Mouse (Mus musculus) stomach, embryonic 15.5 days (tissue): Measurements from ENCODE around the gene Lalba. TPM values are rescaled to one million over a fixed set of nuclear protein-coding genes. Genes with fewer than 3 reads are reported as not detected.

Experiments used
- ATAC-seq: fragments of 200-750 bp; cut with Nextera tagmentation; 2 replicates; pipeline ENCODE4 v1.8.0; 2017; ENCODE audit warnings: low read depth, moderate number of reproducible peaks, moderate TSS enrichment; ENCODE audit not compliant: insufficient read depth, low FRiP score
- H3K27ac ChIP-seq: fragments of 300-500 bp; sonication (generic); 2 replicates; pipeline ENCODE4 v1.5.1; 2015; ENCODE audit warnings: mild to moderate bottlenecking, inconsistent platforms
- H3K27me3 ChIP-seq: fragments of 300-500 bp; sonication (generic); replicated peaks from 2 replicates; pipeline ENCODE4 v1.6.1; 2015; ENCODE audit warnings: inconsistent platforms
- H3K36me3 ChIP-seq: fragments of 300-500 bp; sonication (generic); 2 replicates; pipeline ENCODE4 v1.6.1; 2015; ENCODE audit warnings: inconsistent platforms
- H3K4me1 ChIP-seq: fragments of 300-500 bp; sonication (generic); 2 replicates; pipeline ENCODE4 v1.6.1; 2015; ENCODE audit warnings: inconsistent platforms
- H3K4me2 ChIP-seq: fragments of 300-500 bp; sonication (generic); 2 replicates; pipeline ENCODE4 v1.6.1; 2015; ENCODE audit warnings: mild to moderate bottlenecking, inconsistent platforms
- H3K4me3 ChIP-seq: fragments of 300-500 bp; sonication (generic); replicated peaks from 2 replicates; pipeline ENCODE4 v1.5.1; 2015; ENCODE audit warnings: inconsistent platforms
- H3K9ac ChIP-seq: fragments of 300-500 bp; sonication (generic); 2 replicates; pipeline ENCODE4 v1.6.1; 2015; ENCODE audit warnings: inconsistent platforms
- H3K9me3 ChIP-seq: fragments of 300-500 bp; sonication (generic); 2 replicates; pipeline ENCODE4 v1.6.1; 2016; ENCODE audit warnings: inconsistent platforms
- WGBS: fragments of 180-500 bp; shearing (Covaris S2); methylation state at CpG from one replicate; pipeline ENCODE4 v1.1.7; 2015; 5-methylcytosine and 5-hydroxymethylcytosine counted together
- polyA plus RNA-seq: library from polyadenylated mRNA; unstranded; fragments of >200 nt; fragmentation: Nextera tagmentation; extraction: Ambion mirVana; gene quantifications from 2 replicates; pipeline ENCODE4 v1.2.1, GENCODE M21; 2015

Lalba gene
- polyA plus RNA-seq, 1 experiment from 2014 or later = not detected

DNA sequence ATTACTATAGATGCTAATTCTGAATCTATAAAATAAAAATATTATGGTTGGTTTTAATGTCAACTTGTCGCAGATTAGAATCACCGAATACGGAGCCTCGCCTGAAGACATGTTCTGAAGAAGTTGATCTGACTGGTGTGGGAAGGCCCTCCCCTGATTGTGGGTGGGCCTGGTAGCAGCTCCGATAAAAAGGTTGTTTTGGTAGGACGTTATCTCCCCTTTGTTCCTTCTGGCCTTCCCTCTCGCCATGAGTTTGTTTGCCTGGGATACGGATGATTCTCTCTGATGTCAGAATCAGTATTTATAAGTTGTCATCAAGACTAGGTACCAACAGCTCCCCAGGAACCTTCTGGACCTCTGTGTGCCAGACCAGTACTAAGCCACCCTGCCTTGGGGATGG, 29.7 kb upstream of the Lalba start:
- peaks cover 4% of the 10 kb centered on the region for H3K4me1 ChIP-seq
- H3K4me3 ChIP-seq = no peak overlapping the region
- whole genome bisulfite sequencing = 57% methylated on average over 8 of the region's 8 CpGs
- no peak overlapping the region for H3K27ac ChIP-seq
- H3K27me3 ChIP-seq = no peaks in the 10 kb centered on the region
- H3K9ac ChIP-seq = no peak overlapping the region
- no peaks in the 10 kb centered on the region for H3K36me3 ChIP-seq
- no peak overlapping the region for H3K4me2 ChIP-seq
- no peak for ATAC-seq
- H3K9me3 ChIP-seq = no peaks in the 10 kb centered on the region

DNA sequence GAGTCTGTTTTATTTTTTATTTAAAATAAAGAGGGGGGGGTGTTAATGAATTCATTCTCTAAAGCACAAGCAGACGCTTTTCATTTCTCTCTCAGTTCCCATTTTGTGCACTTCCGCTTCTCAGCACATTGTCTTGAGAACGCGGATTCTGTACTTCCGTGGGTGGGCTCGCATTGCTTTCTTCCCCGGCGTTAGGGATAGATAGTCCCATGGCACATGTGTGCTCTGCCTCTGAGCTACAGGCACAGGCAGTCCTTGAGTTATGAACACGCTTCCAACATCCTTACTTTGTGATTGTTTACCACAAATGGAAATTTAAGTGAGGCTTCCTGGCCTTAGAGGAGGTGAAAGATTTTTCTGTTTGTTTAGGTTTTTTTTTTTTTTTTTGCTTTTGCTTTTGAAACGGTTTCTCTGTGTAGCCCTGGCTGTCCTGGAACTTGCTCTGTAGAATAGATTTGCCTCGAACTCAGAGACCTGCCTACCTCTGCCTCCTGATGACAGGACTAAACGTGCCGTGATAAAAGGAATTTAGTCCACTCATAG, 28.9 kb upstream of the Lalba start:
- H3K4me1 ChIP-seq = peaks cover 4% of the 10 kb centered on the region
- H3K4me3 ChIP-seq = no peak overlapping the region
- no peak overlapping the region for H3K9ac ChIP-seq
- no peak for ATAC-seq
- WGBS = 63% methylated on average over 13 of the region's 13 CpGs
- H3K9me3 ChIP-seq = no peaks in the 10 kb centered on the region
- H3K27me3 ChIP-seq = no peaks in the 10 kb centered on the region
- H3K27ac ChIP-seq = no peak overlapping the region
- peak overlapping the region; percentile 48; the same call in 1 of the 2 replicates for H3K4me2 ChIP-seq
- no peaks in the 10 kb centered on the region for H3K36me3 ChIP-seq

DNA sequence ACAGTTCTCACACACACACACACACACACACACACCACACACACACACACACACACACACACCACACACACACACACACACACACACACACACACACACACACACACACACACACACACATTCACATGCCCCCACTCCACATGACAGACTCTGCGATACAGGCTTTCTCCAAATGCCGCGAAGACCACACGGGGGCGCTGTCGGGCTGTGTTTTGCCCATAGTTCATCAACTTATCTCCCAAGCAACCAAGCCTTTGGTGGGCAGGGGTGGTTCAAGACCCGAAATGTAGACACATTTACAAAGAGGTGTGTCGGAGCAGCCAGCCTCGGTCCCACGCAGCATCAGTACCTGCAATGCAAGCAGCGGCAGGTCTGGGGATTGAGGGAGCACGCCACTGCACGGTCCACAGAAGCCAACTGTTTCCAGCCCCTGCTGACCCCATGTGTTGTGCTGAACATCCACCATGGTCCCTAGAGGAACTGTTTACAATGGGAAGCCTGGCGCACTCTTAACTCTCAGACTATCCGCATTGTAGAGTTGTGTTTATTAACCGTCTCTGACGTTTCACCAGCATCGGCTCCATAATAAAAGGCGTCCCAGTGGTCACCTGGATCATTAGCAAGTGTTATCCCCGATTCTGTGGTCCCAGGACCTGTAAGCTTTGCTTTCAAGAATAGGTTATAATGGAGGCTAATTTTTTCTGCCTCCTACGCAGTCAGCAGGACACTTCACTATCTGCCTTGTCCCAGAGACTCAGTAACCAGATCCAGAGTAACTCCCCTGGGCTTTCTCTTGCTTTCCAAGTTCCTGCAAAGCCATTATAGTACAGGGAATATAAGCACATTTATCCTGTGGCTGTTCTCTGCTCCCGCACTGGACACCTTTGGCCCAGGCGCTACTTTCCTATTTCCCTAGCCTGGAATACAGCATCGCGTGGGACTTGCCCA, 28.2 kb upstream of the Lalba start:
- Histone ChIP-seq H3K27ac (no peak overlapping the region), H3K27me3 (no peaks in the 10 kb centered on the region), H3K4me1 (peaks cover 4% of the 10 kb centered on the region), H3K4me2 (peak overlapping the region; percentile 48), H3K9me3 (no peaks in the 10 kb centered on the region), H3K9ac (no peak overlapping the region), H3K4me3 (peak overlapping the region; percentile 14; the same call in 1 of the 2 replicates), H3K36me3 (no peaks in the 10 kb centered on the region)
- WGBS = 25% methylated on average over 25 of the region's 25 CpGs
- no peak for ATAC-seq

DNA sequence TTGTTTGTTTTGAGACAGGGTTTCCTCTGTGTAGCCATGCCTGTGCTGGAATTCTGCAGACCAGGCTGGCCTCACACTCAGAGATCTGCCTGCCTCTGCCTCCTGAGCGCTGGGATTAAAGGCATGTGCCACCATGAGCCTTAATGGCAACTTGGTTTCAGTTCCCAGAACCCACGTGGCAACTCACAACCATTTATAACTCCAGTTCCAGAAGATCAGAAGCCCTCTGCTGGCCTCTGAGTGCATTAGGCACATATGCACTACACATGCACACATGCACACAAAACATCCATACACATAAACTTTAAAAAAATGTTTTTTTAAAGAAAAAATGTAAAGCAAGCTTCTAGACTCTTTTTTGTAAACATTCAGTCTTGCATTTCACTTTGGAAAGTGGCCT, 26.9 kb upstream of the Lalba start:
- ATAC-seq = no peak

GRCm38 (mm10) chr15:98507321-98507720, 24.8 kb upstream of the Lalba start:
- H3K4me3 ChIP-seq = no peak overlapping the region
- no peaks in the 10 kb centered on the region for H3K27me3 ChIP-seq
- ATAC-seq = no peak
- H3K36me3 ChIP-seq = no peaks in the 10 kb centered on the region
- H3K4me1 ChIP-seq = peaks cover 4% of the 10 kb centered on the region
- no peak overlapping the region for H3K27ac ChIP-seq
- no peaks in the 10 kb centered on the region for H3K9me3 ChIP-seq
- 87% methylated on average over 6 of the region's 6 CpGs for WGBS
- H3K4me2 ChIP-seq = no peak overlapping the region
- no peak overlapping the region for H3K9ac ChIP-seq

More for the DNA sequence above, 26.9 kb upstream of the Lalba start:
- no peaks in the 10 kb centered on the region for H3K9me3 ChIP-seq
- no peak overlapping the region for H3K4me3 ChIP-seq
- H3K4me1 ChIP-seq = peaks cover 4% of the 10 kb centered on the region
- H3K27ac ChIP-seq = no peak overlapping the region
- no peaks in the 10 kb centered on the region for H3K36me3 ChIP-seq
- H3K9ac ChIP-seq = no peak overlapping the region
- no peak overlapping the region for H3K4me2 ChIP-seq
- H3K27me3 ChIP-seq = no peaks in the 10 kb centered on the region
- WGBS = 61% methylated on average over 2 of the region's 2 CpGs

GRCm38 (mm10) chr15:98506253-98506957, 23.9 kb upstream of the Lalba start:
- no peaks in the 10 kb centered on the region for H3K27me3 ChIP-seq
- H3K4me2 ChIP-seq = no peak overlapping the region
- ATAC-seq = no peak
- peaks cover 4% of the 10 kb centered on the region for H3K4me1 ChIP-seq
- H3K9me3 ChIP-seq = no peaks in the 10 kb centered on the region
- H3K36me3 ChIP-seq = no peaks in the 10 kb centered on the region
- WGBS = 69% methylated on average over 9 of the region's 9 CpGs
- no peak overlapping the region for H3K27ac ChIP-seq
- H3K4me3 ChIP-seq = no peak overlapping the region
- no peak overlapping the region for H3K9ac ChIP-seq

DNA sequence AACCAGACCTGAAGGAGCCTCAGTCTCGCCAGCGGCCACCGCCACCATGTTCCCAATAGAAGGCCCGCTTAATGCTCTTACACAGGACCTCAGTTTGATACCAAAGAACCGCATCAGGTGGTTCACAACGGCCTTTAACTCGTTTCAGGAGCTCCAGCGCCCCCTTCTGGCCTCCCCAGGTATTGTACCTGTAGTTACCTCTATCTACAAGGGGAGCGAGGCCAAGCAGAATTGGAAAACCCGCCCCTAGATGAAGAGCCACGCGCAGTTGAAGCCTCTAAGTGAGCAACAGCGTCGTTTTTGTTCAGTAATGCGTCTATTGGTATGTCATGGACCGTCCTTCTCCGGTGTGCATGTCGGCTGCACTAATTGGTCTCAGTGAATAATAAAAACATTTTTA, 22.0 kb upstream of the Lalba start:
- no peak overlapping the region for H3K4me3 ChIP-seq
- 15% methylated on average over 18 of the region's 18 CpGs for WGBS
- H3K9ac ChIP-seq = no peak overlapping the region
- H3K9me3 ChIP-seq = no peaks in the 10 kb centered on the region
- H3K27me3 ChIP-seq = no peaks in the 10 kb centered on the region
- no peak for ATAC-seq
- H3K36me3 ChIP-seq = no peaks in the 10 kb centered on the region
- no peaks in the 10 kb centered on the region for H3K4me1 ChIP-seq
- no peak overlapping the region for H3K27ac ChIP-seq
- H3K4me2 ChIP-seq = no peak overlapping the region

- Histone ChIP-seq H3K36me3 (no peaks in the 10 kb centered on the region), H3K27ac (no peak overlapping the region), H3K4me2 (no peak overlapping the region), H3K27me3 (no peaks in the 10 kb centered on the region), H3K9me3 (no peaks in the 10 kb centered on the region), H3K9ac (no peak overlapping the region), H3K4me1 (no peaks in the 10 kb centered on the region), H3K4me3 (no peak overlapping the region)
- no peak for ATAC-seq
- WGBS = 81% methylated on average over 3 of the region's 3 CpGs
These were observed 20.8 kb upstream of the Lalba start for GRCm38 (mm10) chr15:98503317-98503716.

- Histone ChIP-seq H3K4me3 (no peak overlapping the region), H3K4me2 (no peak overlapping the region), H3K9ac (no peak overlapping the region), H3K36me3 (no peaks in the 10 kb centered on the region), H3K27ac (no peak overlapping the region), H3K9me3 (no peaks in the 10 kb centered on the region), H3K4me1 (no peaks in the 10 kb centered on the region), H3K27me3 (no peaks in the 10 kb centered on the region)
- ATAC-seq = no peak
- 79% methylated on average over 17 of the region's 17 CpGs for WGBS
These were observed 15.1 kb upstream of the Lalba start for GRCm38 (mm10) chr15:98497631-98498030.

GRCm38 (mm10) chr15:98492102-98492501, 9.6 kb upstream of the Lalba start, which contains the start of gene Olfr279:
Gene Olfr279 (plus strand): TSS chr15:98492402.
- no peaks in the 10 kb centered on the region for H3K4me1 ChIP-seq
- no peak for ATAC-seq
- 60% methylated on average over 4 of the region's 4 CpGs for WGBS

DNA sequence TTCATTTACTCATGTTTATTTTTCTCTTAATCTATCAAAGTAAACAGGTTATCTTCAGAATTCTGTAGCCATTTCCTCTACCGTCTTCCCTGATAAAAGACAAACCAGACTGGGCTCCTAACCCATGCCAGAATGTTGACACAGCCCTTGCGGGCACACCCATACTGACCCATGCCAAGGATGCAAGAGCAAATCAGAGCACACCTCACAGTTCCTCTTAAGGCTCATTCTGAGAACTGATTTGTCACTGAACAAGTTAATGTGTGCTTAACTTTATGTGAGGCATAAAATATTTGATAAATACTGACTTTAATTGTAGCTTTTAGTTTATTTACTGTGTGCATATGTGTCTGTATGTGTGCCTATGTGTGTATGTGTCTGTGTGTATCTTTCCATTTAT, 8.8 kb upstream of the Lalba start:
- ATAC-seq = no peak

More at GRCm38 (mm10) chr15:98492102-98492501, 9.6 kb upstream of the Lalba start, which contains the start of gene Olfr279:
- H3K27ac ChIP-seq = no peak within 1 kb of the TSS
- no peak within 1 kb of the TSS for H3K4me3 ChIP-seq
- H3K36me3 ChIP-seq = no peaks in the 10 kb centered on the region
- no peaks in the 10 kb centered on the region for H3K9me3 ChIP-seq
- no peak within 1 kb of the TSS for H3K9ac ChIP-seq
- H3K27me3 ChIP-seq = no peaks in the 10 kb centered on the region
- H3K4me2 ChIP-seq = no peak within 1 kb of the TSS

More for the DNA sequence above, 8.8 kb upstream of the Lalba start:
- no peak overlapping the region for H3K27ac ChIP-seq
- no peak overlapping the region for H3K9ac ChIP-seq
- no peaks in the 10 kb centered on the region for H3K4me1 ChIP-seq
- 53% methylated on average over 2 of the region's 2 CpGs for WGBS
- no peaks in the 10 kb centered on the region for H3K36me3 ChIP-seq
- no peaks in the 10 kb centered on the region for H3K9me3 ChIP-seq
- H3K4me2 ChIP-seq = no peak overlapping the region
- H3K4me3 ChIP-seq = no peak overlapping the region
- no peaks in the 10 kb centered on the region for H3K27me3 ChIP-seq
